Mouse (Mus musculus): ENCODE data around the gene Sez6l. TPM values are rescaled to one million over a fixed set of nuclear protein-coding genes. Genes with fewer than 3 reads are reported as not detected.

The Sez6l gene
- polyA plus RNA-seq, 1 experiment from 2014 or later, result 1.3 TPM

DNA sequence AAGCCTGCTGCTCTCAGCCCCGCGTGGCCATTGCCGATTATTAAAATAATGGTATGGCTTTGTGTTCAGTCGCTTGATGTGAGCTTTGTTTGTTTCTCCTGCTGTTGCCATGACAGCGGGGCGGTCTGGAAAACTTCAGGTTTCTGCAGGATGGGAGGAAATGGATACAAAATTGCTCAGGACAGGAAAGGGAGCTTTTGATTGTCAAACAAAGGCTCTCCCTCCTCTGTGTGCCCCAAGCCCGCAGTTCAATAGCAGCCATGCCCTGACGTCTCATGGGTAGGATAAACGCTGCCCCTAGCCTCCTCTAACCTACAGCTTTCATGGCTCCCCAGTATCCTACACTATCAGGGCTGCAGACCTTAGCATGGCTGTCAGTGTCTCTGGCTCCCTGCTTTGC lies 6.3 kb upstream of the Sez6l start:
- Histone ChIP-seq H3K9ac (no peak overlapping the region), H3K4me2 (replicated peaks) (no peak overlapping the region), H3K4me1 (no peaks in the 10 kb centered on the region), H3K36me3 (no peaks in the 10 kb centered on the region), H3K27ac (replicated peaks) (no peak overlapping the region), H3K4me3 (replicated peaks) (no peak overlapping the region), H3K9me3 (replicated peaks) (no peaks in the 10 kb centered on the region), H3K27me3 (peaks cover 36% of the 10 kb centered on the region)
- ATAC-seq (ENCODE audit: insufficient number of reproducible peaks, low FRiP score, low TSS enrichment, low read depth), result no peak
- 26% methylated on average over 9 of the region's 9 CpGs for WGBS

DNA sequence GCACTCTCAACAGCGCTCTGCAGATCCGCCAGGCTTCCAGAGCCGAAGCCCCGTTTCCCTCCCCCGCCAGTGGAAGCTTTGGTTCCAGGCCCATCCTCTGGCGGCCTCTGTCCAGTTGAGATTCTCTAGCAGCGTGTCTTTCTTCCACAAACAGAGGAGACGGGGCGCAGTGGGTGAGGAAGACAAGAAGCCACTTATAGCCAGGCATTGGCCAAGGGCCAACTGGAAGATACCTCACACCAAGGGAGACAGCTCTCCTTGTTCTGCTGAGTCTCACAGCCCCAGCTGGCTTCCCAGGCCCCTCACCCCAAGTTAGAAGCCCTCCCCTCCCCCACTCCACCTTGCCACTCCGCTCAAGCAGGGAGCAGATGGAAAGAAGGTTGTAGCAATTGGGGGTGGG lies 765 bp upstream of the Sez6l start:
- H3K4me3 ChIP-seq (replicated peaks), result no peak overlapping the region

DNA sequence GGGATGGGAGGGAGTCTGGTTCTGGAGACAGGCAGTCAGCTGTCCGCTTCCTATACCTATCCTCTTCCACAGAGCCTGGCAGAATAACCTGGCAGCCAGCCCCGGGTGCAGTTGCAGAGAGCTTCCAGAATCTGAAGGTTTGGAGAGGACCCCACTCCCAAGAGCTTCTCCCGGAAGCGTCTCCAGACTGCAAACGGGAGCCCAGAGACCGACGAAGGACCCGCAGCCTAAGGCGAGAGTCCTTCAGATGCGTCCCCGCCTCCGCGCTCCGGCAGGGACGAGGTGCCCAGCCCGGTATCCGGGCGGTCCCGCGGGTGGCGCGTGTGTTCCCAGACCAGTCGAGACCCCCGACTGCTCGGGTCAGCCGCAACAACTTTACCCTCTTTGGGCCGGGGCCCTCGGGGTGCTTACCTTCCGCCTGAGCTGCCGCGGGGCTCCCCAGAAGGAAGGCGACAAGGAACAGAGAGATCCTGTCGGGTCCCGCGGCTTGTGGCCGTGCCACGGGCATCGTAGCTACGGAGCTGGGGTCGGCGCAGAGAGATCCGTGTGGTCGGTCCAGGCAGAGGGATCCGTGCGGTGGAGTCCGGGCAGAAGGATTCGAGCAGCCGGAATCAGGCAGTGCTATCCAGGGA lies 508 bp downstream of the Sez6l start:
- Histone ChIP-seq H3K4me2 (replicated peaks) (peak overlapping the region; percentile 72), H3K36me3 (no peaks in the 10 kb centered on the region), H3K27me3 (peaks cover 75% of the 10 kb centered on the region), H3K9me3 (replicated peaks) (no peaks in the 10 kb centered on the region), H3K4me1 (peaks cover 22% of the 10 kb centered on the region), H3K4me3 (replicated peaks) (peak overlapping the region; percentile 43), H3K27ac (replicated peaks) (no peak overlapping the region), H3K9ac (no peak overlapping the region)
- ATAC-seq (ENCODE audit: insufficient number of reproducible peaks, low FRiP score, low TSS enrichment, low read depth), result no peak
- WGBS, result 1% methylated on average over 48 of the region's 48 CpGs

More for the DNA sequence above, 765 bp upstream of the Sez6l start:
- H3K27me3 ChIP-seq, result peaks cover 78% of the 10 kb centered on the region
- no peaks in the 10 kb centered on the region for H3K36me3 ChIP-seq
- no peak overlapping the region for H3K4me2 ChIP-seq (replicated peaks)
- no peak overlapping the region for H3K9ac ChIP-seq
- no peaks in the 10 kb centered on the region for H3K9me3 ChIP-seq (replicated peaks)
- no peak overlapping the region for H3K27ac ChIP-seq (replicated peaks)
- ATAC-seq (ENCODE audit: insufficient number of reproducible peaks, low FRiP score, low TSS enrichment, low read depth), result no peak
- peaks cover 22% of the 10 kb centered on the region for H3K4me1 ChIP-seq
- 6% methylated on average over 10 of the region's 10 CpGs for WGBS

DNA sequence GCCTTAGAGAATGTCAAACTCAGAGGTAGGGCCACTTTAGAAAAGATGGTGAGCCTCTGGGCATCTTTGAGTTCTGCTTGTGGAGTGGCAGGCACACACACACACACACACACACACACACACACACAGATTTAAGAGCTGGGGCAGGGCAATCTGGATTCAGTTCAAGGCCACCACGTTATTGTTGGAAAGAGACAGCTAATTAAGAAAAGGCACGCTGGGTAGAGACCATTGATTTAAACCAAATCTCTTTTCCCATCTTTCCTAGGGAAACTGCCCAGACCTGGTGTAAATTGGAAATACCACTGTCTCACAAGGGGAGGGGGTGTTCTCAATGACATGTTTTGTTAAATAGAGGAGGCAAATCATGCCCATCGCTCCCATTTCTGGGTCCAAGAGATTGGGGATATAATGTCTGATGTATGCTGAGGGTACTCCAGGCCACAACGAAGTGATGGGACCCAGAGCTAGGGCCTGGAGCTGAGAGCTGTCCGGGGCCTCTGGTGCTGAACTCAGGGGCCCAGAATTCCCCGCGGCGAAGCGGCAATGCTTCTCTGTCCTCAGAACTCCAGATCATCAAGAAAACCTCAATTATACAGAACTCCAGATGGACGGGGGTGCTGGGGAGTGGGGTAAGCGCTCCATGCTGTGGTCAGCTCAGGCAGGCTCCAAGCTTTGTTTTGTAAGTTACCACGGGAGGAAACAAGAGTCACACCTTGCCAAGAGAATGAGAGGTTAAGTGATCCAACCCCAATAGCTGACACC lies 1.7 kb downstream of the Sez6l start:
- peaks cover 75% of the 10 kb centered on the region for H3K27me3 ChIP-seq
- no peak overlapping the region for H3K4me2 ChIP-seq (replicated peaks)
- H3K9me3 ChIP-seq (replicated peaks), result no peaks in the 10 kb centered on the region
- no peak for ATAC-seq (ENCODE audit: insufficient number of reproducible peaks, low FRiP score, low TSS enrichment, low read depth)
- H3K4me1 ChIP-seq, result peaks cover 22% of the 10 kb centered on the region
- no peak overlapping the region for H3K27ac ChIP-seq (replicated peaks)
- WGBS, result 6% methylated on average over 12 of the region's 12 CpGs
- peak overlapping the region; percentile 43 for H3K4me3 ChIP-seq (replicated peaks)
- no peak overlapping the region for H3K9ac ChIP-seq
- H3K36me3 ChIP-seq, result no peaks in the 10 kb centered on the region

DNA sequence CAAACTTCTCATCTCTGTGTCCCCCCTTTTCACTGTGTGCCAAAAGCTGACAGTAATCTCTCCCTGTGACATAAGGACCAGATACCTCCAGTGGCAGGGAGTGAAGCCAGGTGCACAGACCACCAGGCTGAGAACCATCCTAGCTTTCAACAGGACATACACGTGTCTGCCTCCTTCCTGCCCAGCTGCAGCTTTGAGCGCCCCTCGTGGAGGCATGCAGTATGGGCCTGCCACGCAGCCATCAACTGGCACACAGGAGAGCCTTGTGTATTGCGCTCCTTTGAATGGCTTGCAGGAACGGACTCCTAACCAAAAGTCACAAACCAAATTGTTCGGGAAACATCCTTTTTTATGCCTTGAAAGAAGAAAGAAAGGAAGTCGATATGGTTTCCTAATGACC lies 3.1 kb downstream of the Sez6l start:
- peaks cover 69% of the 10 kb centered on the region for H3K27me3 ChIP-seq
- H3K4me1 ChIP-seq, result peaks cover 22% of the 10 kb centered on the region
- WGBS, result 8% methylated on average over 8 of the region's 8 CpGs
- no peaks in the 10 kb centered on the region for H3K9me3 ChIP-seq (replicated peaks)
- H3K9ac ChIP-seq, result no peak overlapping the region
- H3K4me3 ChIP-seq (replicated peaks), result no peak overlapping the region
- no peaks in the 10 kb centered on the region for H3K36me3 ChIP-seq
- no peak for ATAC-seq (ENCODE audit: insufficient number of reproducible peaks, low FRiP score, low TSS enrichment, low read depth)
- H3K4me2 ChIP-seq (replicated peaks), result no peak overlapping the region
- no peak overlapping the region for H3K27ac ChIP-seq (replicated peaks)

DNA sequence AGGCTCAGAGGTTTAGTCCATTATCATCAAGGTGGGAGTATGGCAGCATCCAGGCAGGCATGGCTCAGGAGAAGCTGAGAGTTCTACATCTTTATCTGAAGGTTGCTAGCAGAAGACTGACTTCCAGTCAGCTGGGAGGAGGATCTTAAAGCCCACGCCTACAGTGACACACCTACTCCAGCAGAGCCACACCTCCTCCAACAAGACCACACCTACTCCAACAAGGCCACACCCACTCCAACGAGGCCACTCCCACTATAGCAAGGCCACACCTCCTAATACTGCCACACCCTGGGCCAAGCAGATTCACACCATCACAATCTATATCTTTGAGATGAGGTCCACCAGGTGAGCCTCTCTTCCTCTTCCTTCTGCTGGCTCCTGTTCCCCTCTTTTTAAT lies 4.8 kb downstream of the Sez6l start:
- Histone ChIP-seq H3K9ac (no peak overlapping the region), H3K4me2 (replicated peaks) (no peak overlapping the region), H3K4me1 (peaks cover 14% of the 10 kb centered on the region), H3K9me3 (replicated peaks) (no peaks in the 10 kb centered on the region), H3K27ac (replicated peaks) (no peak overlapping the region), H3K27me3 (peaks cover 52% of the 10 kb centered on the region), H3K36me3 (no peaks in the 10 kb centered on the region), H3K4me3 (replicated peaks) (no peak overlapping the region)
- WGBS, result 62% methylated on average over 2 of the region's 2 CpGs
- ATAC-seq (ENCODE audit: insufficient number of reproducible peaks, low FRiP score, low TSS enrichment, low read depth), result no peak

DNA sequence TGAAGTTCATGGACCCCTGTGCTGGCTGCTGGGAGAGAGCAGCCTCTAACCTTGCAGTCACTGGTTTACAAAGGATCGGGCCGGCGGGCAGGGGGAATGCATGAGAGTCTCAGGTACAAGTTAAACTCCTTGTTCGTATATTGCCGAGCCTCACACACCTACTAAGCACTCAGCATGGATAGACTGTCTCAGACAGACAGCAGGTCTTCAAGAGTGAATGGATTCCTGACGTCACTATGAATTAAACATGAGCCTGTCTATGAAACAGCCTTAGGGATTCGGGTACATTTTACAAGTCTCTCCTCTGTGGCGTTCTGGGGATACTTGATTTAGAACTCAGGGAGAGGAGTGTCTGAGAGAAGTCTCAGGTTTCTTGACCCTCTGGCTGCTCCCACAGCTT lies 11.5 kb downstream of the Sez6l start:
- Histone ChIP-seq H3K27me3 (peaks cover 5% of the 10 kb centered on the region), H3K27ac (replicated peaks) (no peak overlapping the region), H3K36me3 (no peaks in the 10 kb centered on the region), H3K4me1 (0 out of 2 replicates have a peak, but pooled peaks cover 3% of the 10 kb centered on the region), H3K9me3 (replicated peaks) (no peaks in the 10 kb centered on the region), H3K4me3 (replicated peaks) (no peak overlapping the region), H3K4me2 (replicated peaks) (no peak overlapping the region), H3K9ac (no peak overlapping the region)
- WGBS, result 55% methylated on average over 8 of the region's 8 CpGs
- ATAC-seq (ENCODE audit: insufficient number of reproducible peaks, low FRiP score, low TSS enrichment, low read depth), result no peak

DNA sequence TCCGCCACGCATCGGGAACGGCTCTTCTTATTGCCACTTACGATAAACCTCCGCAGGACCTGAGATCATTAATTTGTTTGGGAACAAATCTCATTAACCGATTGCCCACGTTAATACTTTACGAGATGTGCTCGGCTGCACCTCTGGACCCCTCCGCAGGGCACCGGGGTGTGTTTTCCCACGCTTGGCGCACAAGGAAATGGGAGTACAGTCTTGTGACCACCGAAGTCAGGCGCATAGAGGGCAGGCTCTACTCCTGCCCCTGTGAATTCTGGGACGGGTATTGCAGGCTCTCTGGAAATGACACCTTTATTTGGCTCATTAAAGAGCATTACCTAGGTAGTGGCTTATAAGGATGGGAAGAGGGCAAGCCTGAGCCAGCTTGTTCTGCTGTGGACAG lies 11.9 kb downstream of the Sez6l start:
- no peak for ATAC-seq (ENCODE audit: insufficient number of reproducible peaks, low FRiP score, low TSS enrichment, low read depth)
- 89% methylated on average over 17 of the region's 17 CpGs for WGBS
- H3K4me2 ChIP-seq (replicated peaks), result no peak overlapping the region

DNA sequence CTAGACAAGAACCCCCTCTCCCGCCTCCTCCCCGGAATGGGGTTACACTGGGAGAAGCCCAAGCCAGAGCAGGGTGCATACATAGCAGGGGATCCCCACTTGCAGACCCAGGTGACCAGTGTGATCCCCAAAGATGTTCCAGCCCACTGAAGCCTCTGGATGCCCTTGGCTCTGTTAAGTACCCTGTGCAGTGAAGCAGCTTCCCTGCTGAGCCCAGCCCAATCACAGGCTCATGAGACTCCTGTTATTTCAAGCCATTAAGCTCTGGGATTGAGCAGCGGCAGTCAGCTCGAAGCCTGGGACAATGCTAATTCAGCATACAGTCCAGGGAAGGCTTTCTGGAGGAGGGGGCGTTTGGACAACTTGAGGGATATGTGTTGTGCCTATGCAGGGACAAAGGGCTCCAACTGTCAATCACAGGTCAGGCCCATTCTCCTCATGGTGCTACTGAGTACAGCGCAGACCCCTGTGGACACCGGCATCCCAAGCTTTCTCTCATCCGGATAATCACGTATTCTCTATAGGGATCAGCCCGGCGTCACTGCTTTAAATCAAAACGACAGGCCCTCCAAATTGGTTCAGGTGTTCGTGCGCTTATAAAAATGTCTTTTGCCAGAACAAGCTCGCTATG lies 16.0 kb downstream of the Sez6l start:
- 38% methylated on average over 15 of the region's 15 CpGs for WGBS
- Histone ChIP-seq H3K9me3 (replicated peaks) (no peaks in the 10 kb centered on the region), H3K4me2 (replicated peaks) (no peak overlapping the region), H3K4me3 (replicated peaks) (no peak overlapping the region), H3K9ac (no peak overlapping the region), H3K27ac (replicated peaks) (no peak overlapping the region), H3K36me3 (no peaks in the 10 kb centered on the region), H3K4me1 (0 out of 2 replicates have a peak, but pooled peaks cover 3% of the 10 kb centered on the region), H3K27me3 (no peaks in the 10 kb centered on the region; the same call in none of the 2 replicates)
- ATAC-seq (ENCODE audit: insufficient number of reproducible peaks, low FRiP score, low TSS enrichment, low read depth), result no peak

More for the DNA sequence above, 11.9 kb downstream of the Sez6l start:
- H3K4me3 ChIP-seq (replicated peaks), result no peak overlapping the region
- H3K27me3 ChIP-seq, result peaks cover 5% of the 10 kb centered on the region
- H3K9me3 ChIP-seq (replicated peaks), result no peaks in the 10 kb centered on the region
- H3K9ac ChIP-seq, result no peak overlapping the region
- no peaks in the 10 kb centered on the region for H3K36me3 ChIP-seq
- H3K4me1 ChIP-seq, result 0 out of 2 replicates have a peak, but pooled peaks cover 3% of the 10 kb centered on the region
- no peak overlapping the region for H3K27ac ChIP-seq (replicated peaks)

DNA sequence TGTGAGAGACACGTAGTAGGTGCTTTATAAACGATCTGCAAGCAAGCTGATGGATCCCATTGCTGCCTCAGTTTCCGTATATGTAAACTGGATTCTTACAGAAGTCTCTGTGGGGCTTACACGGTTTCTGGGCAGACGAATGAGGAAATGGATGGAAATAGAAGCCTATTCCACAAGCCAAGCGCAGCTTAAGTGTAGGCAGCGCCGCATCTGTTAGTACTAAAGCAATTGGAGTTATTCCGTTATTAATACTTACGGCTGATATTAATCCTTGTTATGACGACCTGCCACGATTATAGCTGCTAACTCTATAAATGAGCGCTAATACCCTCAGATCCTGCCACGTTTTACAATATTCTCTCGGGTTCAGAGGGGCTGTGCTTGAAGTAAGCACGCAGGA lies 16.8 kb downstream of the Sez6l start:
- Histone ChIP-seq H3K4me1 (0 out of 2 replicates have a peak, but pooled peaks cover 3% of the 10 kb centered on the region), H3K27me3 (no peaks in the 10 kb centered on the region; the same call in none of the 2 replicates), H3K27ac (replicated peaks) (no peak overlapping the region), H3K4me2 (replicated peaks) (no peak overlapping the region), H3K36me3 (no peaks in the 10 kb centered on the region), H3K9ac (no peak overlapping the region), H3K9me3 (replicated peaks) (no peaks in the 10 kb centered on the region), H3K4me3 (replicated peaks) (no peak overlapping the region)
- WGBS, result 72% methylated on average over 16 of the region's 16 CpGs
- ATAC-seq (ENCODE audit: insufficient number of reproducible peaks, low FRiP score, low TSS enrichment, low read depth), result no peak

DNA sequence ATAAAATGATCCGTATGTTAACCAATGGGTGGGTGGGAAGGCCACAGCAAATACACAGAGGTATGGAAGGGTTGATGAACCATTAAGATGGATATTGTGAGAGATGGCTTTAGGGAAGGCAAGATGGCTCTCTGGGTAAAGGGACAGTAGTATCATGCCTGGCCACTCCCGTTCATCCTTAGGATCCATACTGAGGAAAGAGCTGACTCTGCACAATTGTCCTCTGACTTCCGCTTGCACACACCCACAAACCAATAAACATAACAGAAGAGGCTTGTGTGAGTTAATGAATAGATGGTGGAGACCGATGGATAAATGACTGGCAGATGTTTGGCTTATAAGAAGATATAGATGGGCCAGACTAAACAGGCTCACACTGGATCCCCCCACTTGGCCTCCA lies 19.6 kb downstream of the Sez6l start:
- H3K36me3 ChIP-seq, result no peaks in the 10 kb centered on the region
- H3K27me3 ChIP-seq, result no peaks in the 10 kb centered on the region; the same call in 1 of the 2 replicates
- H3K9ac ChIP-seq, result no peak overlapping the region
- no peak overlapping the region for H3K4me3 ChIP-seq (replicated peaks)
- no peaks in the 10 kb centered on the region for H3K9me3 ChIP-seq (replicated peaks)
- 74% methylated on average over 4 of the region's 4 CpGs for WGBS
- ATAC-seq (ENCODE audit: insufficient number of reproducible peaks, low FRiP score, low TSS enrichment, low read depth), result no peak
- H3K4me1 ChIP-seq, result 0 out of 2 replicates have a peak, but pooled peaks cover 3% of the 10 kb centered on the region
- H3K27ac ChIP-seq (replicated peaks), result no peak overlapping the region
- H3K4me2 ChIP-seq (replicated peaks), result no peak overlapping the region
